Mouse (Mus musculus): ENCODE data around the gene Sart3.

DNA sequence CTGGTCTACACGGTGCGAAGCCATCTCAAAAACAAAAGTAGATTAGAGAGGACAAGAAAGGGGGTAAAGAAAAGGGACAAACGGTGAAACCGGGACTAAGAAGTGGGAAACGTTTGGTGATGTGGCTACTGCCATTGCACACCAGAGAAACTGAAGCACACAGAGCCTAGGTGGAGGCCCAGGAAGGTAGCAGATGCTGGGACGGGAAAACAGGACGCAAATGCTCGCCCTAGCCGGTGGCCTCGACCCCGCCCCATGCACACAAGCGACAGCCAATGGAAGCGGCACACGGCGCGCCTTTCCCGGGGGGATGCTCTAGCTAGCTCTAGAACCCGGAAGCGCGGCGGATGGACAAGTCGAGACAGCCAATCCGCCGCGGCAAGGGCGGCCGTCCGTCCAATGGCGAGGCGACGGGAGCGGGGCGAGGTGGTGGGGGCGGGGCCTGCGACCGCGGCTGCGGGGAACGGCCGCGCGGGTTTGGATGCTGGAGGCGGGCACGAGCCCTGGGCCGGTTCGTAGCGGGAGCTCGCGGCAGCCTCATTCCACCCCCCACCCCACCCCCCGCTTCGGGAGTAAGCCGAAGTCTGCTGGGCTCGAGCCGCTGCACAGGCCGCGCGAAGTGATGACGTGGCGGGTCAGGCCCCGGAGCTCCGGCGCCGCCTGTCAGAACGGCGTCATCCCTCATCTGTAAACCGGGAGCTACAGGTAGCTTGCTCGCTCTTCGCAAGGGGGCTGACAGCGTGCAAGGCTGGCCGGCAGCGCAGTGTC is 36.8 kb downstream of the Sart3 start, which contains the start of gene Ficd:
- TF ChIP-seq EP300 (IDR thresholded peaks at IDR 0.05; ENCODE audit: insufficient read depth, low read depth, low read length) = no peak
- TF ChIP-seq CTCF (IDR thresholded peaks at IDR 0.05) = no peak
- peak; percentile 82 for TF ChIP-seq POLR2A (IDR thresholded peaks at IDR 0.05; ENCODE audit: insufficient read depth, low read depth, low read length)
